Mouse (Mus musculus) liver, embryonic 14.5 days (tissue): ENCODE results near the gene Pdk2.
A peak's percentile ranks its signal among the peaks of the same experiment; 100 is the strongest.

ENCODE experiments used
- CTCF ChIP-seq: IDR thresholded peaks from 2 replicates; pipeline ENCODE4 v1.5.1; 2016; ENCODE audit warnings: antibody characterized with exemption, low read depth, control low read depth
- EP300 ChIP-seq: IDR thresholded peaks from 2 replicates; pipeline ENCODE4 v1.6.1; 2016; ENCODE audit warnings: antibody characterized with exemption, low read depth

GRCm38 (mm10) chr11:95001058-95001457 lies 40.1 kb downstream of the Pdk2 start:
- TF ChIP-seq EP300 (no peak; the same call in 1 of the 2 replicates), CTCF (peak; percentile 99)
